Mouse (Mus musculus): ENCODE measurements at regions not wholly inside any gene's neighbourhood (a gene's known extent, or its start where the extent isn't known, plus 50 kb on each side); places are given as distances from the start of the nearest gene placed in this dataset.

GRCm38 (mm10) chr3:56590071-56590470, 406.6 kb upstream of the Nbea start:
- no peak for DNase-seq (ENCODE audit: low spot score in 2 of 2)
- TF ChIP-seq CTCF (conservative IDR thresholded peaks at IDR 0.05): no peak
- H3K27ac ChIP-seq: no peak overlapping the region
- H3K4me3 ChIP-seq: no peak overlapping the region

DNA sequence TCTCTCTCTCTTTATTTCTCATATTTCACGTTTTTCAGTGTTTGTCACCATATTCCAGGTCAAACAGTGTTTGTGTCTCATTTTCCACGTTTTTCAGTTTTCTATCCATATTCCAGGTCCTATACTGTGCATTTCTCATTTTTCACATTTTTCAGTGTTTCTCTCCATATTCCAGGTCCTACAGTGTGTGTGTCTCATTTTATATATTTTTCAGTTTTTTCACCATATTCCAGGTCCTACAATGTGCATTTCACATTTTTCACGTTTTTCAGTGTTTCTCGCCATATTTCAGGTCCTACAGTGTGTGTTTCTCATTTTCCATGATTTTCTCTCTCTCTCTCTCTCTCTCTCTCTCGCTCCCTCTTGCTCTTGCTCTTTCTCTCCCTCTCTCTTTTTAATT, 391.9 kb upstream of the Nbea start:
- no peak for TF ChIP-seq CTCF (conservative IDR thresholded peaks at IDR 0.05)
- DNase-seq (ENCODE audit: low spot score in 2 of 2): no peak
- H3K4me3 ChIP-seq: no peak overlapping the region
- H3K27ac ChIP-seq: no peak overlapping the region

GRCm38 (mm10) chr3:56536178-56536577, 352.7 kb upstream of the Nbea start:
- Histone ChIP-seq H3K27ac (no peak overlapping the region), H3K4me3 (no peak overlapping the region)
- TF ChIP-seq CTCF (conservative IDR thresholded peaks at IDR 0.05): peak; percentile 61
- DNase-seq (ENCODE audit: low spot score in 2 of 2): no peak

DNA sequence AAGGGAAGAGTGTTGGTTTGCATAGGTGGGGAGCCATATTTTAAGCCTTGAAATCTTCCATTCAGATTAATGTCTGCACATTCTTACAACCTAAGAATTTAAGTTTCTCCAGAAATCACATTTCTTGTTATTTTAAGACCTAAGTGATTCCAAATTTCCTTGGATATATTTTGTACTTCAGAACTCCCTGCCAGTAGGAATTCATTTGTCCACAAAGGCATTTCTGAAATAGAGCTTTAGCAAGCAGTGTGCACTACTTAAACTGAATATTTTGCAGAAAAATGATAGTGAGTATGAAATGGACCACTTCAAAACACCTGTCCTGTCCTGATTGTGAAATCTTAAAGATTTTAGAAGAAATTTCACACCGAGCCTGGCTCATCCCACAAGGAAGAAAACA, 320.9 kb upstream of the Nbea start:
- no peak for DNase-seq (ENCODE audit: low spot score in 2 of 2)
- no peak for TF ChIP-seq CTCF (conservative IDR thresholded peaks at IDR 0.05)

DNA sequence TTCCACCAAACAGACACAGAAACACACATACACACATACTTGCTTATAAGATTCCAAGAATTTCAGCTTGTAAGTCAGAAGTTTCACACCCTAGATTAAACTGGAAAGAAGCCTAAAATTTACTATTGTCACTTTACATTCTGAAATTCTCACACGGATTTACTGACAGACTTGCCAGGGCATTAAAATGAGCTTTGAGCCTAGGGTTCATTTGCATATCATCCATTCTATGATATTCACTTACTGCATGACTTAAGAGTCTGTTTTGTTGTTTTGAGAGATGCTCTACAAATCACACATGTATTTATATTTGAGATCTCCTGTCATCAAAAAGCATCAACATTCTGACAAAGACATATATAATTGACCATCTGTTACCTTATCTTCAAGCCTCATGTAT, 315.8 kb upstream of the Nbea start:
- TF ChIP-seq CTCF (conservative IDR thresholded peaks at IDR 0.05): no peak
- no peak overlapping the region for H3K27ac ChIP-seq

More for the DNA sequence above, 320.9 kb upstream of the Nbea start:
- Histone ChIP-seq H3K4me3 (no peak overlapping the region), H3K27ac (no peak overlapping the region)

GRCm38 (mm10) chr3:56493937-56494336, 310.4 kb upstream of the Nbea start:
- Histone ChIP-seq H3K27ac (no peak overlapping the region), H3K4me3 (no peak overlapping the region)
- TF ChIP-seq CTCF (conservative IDR thresholded peaks at IDR 0.05): no peak
- DNase-seq (ENCODE audit: low spot score in 2 of 2): no peak

More for the DNA sequence above, 315.8 kb upstream of the Nbea start:
- H3K4me3 ChIP-seq: no peak overlapping the region
- no peak for DNase-seq (ENCODE audit: low spot score in 2 of 2)

DNA sequence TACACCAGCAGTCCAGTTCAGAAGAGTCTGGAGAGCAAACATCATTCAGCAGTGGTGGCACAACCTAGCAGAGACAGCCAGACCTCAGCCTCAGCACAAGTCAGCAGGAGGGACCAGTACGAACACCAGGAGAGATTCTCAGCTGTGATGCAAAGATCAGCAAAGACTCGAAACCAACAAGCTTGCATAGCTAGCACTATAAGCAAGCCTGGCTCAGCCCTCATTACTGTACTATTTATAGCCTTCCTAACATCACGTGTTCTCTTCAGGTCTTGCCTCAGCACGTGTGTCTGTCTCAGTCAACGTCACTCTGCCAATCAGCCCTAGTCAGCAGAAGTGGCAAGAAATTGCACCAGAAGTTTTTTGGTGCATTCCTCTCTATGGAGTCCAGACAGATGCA, 305.7 kb upstream of the Nbea start:
- Histone ChIP-seq H3K27ac (no peak overlapping the region), H3K4me3 (no peak overlapping the region)
- no peak for DNase-seq (ENCODE audit: low spot score in 2 of 2)
- TF ChIP-seq CTCF (conservative IDR thresholded peaks at IDR 0.05): no peak

DNA sequence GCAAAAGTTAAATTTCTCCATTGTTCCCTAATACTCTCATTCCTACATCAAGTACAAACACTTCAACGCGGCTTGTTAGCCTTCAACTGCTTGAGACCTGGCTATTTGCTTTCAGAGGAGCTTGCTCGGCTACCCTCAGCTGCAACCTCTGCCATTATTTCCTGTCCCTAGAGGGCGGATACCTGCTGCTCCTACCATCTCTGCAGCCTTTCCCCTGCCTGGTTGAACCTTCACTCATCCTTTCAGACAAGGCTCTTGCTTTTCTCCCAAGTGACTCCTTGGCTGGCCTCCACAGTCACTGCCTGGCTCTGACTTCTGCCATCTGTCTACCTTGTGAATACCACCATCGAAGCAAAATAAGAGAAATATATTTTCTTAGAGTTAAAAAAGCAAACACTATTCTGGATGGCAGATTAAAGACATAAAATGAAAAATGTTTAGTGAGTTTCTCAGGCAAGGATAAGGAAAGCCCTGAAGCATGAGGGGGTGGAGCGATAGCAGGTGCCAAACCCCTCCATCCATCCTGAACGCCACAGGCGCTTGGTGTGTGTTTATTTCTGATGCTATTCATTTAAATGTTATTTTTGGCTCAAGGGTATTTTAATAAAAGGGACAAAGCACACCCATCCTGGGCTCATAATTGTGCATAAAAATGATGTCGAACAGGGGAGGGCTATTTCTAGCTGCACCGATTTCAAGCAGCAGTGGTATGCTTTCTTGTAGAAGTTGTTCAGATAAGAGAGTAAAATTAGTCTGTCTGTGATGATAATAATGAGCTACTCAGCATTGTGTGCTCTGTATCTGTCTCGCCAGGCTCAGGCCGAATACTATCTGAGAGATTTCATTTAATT, 302.3 kb upstream of the Nbea start:
- Histone ChIP-seq H3K4me3 (no peak overlapping the region), H3K27ac (peak overlapping the region; percentile 49)
- DNase-seq (ENCODE audit: low spot score in 2 of 2): no peak
- TF ChIP-seq CTCF (conservative IDR thresholded peaks at IDR 0.05): peak; percentile 16; the same call in 1 of the 2 replicates

- no peak for TF ChIP-seq CTCF (conservative IDR thresholded peaks at IDR 0.05)
- no peak overlapping the region for H3K27ac ChIP-seq
- DNase-seq (ENCODE audit: low spot score in 2 of 2): no peak
- H3K4me3 ChIP-seq: no peak overlapping the region
Observed at GRCm38 (mm10) chr3:56484096-56484495, 300.6 kb upstream of the Nbea start.

- no peak for TF ChIP-seq CTCF (conservative IDR thresholded peaks at IDR 0.05)
- Histone ChIP-seq H3K27ac (no peak overlapping the region), H3K4me3 (no peak overlapping the region)
- DNase-seq (ENCODE audit: low spot score in 2 of 2): no peak
Observed at GRCm38 (mm10) chr3:56483370-56483769, 299.9 kb upstream of the Nbea start.

DNA sequence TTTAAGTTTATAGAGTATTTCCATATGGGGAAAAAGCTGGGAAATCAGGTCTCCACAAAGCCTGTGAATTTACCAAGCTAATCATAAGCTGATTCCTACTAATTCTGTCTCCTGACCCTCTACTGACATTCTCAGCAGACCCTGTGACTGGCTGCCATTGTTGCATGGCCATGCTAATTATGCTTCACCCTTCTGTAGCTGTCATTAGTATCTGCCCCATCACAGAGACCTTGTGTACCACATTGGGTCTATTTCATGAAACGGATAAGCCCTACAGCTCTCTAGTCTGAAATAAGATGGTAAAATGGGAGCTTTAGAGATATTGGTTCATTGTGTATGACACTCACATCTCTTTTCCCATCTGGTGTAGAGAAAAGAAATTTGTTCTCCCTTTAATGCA, 296.0 kb upstream of the Nbea start:
- no peak overlapping the region for H3K4me3 ChIP-seq
- no peak for DNase-seq (ENCODE audit: low spot score in 2 of 2)
- no peak overlapping the region for H3K27ac ChIP-seq
- TF ChIP-seq CTCF (conservative IDR thresholded peaks at IDR 0.05): no peak

DNA sequence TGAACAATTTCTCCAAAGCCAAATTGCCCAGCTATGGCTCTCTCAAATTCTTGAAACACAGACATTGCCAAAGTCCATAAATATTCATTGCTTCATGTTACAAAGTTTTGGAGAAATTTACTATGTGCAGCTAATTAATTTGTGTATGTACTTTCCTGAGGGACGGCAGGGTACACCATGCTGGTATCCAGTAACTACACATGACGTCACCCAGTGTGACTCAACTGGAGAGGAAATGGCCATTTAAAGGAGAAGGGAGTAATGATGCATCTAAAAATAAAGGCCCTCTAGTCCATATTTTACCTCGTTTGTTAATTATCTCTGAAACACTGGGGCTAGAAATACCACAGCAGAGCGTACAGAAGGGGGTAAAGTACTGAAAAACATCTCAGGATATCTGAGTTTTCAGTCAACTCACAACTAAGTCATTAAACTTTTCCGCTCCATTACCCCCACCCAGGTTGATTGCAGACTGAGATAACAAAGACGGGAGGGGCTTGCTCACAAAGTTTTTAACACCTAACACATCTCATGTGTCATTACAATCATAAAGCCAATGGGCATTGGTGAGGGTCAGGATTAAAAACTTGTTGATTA, 295.1 kb upstream of the Nbea start:
- no peak overlapping the region for H3K27ac ChIP-seq
- TF ChIP-seq CTCF (conservative IDR thresholded peaks at IDR 0.05): no peak
- no peak overlapping the region for H3K4me3 ChIP-seq
- no peak for DNase-seq (ENCODE audit: low spot score in 2 of 2)

DNA sequence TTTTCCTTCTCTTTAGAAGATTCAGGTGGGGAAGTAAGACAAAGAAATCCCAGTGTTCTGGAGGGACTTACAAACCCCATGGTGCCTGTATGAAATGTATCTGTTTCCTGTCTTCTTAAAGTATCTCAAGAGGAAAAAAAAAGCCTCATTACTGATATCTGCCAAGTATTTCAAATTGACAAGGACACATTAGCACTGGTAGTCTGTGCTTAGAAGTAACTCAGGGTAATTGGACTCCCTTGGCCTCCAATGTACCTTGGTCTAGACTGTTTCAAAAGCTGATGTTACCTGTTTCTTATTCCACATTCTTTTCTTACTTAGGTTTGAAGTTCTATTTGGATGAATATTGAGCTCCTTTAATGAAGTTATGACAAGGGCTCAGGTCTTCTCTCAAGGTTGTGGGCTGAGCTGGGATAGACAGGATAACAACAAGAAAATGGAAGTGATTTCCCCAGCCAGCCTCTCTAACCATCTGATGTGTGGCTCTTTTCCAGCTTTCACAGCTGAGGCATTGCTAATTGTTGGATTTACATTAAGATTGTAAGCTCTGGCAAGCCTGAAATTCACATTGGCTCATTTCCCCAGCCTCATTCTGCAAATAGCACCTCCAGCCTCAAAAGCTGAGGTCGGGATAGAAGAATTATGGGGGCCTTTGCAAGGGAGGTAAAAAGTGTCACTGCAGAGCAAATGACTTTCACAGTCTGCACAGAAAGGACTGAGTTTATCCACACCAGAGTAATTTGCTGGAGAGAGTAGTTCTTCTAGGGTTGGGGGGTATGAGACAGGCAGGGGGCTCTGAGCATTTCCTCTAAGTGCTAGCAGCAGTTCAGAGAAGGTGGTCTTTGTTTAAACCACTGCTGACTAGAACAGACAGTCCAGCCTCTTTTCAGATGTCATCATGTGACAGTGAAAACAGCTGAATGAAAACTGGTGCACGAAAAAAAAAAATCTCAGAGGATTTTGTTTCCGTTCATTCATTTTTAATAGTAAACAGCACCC, 292.3 kb upstream of the Nbea start:
- TF ChIP-seq CTCF (conservative IDR thresholded peaks at IDR 0.05): no peak
- DNase-seq (ENCODE audit: low spot score in 2 of 2): peak; percentile 41 to 76
- no peak overlapping the region for H3K27ac ChIP-seq
- no peak overlapping the region for H3K4me3 ChIP-seq
